Mouse (Mus musculus) small intestine, adult 2 months (tissue): ENCODE results near the gene Crtc2. TPM values are rescaled to one million over a fixed set of nuclear protein-coding genes. Genes with fewer than 3 reads are reported as not detected.
"Not testable (repeated sequence)": the region's sequence is repeated elsewhere in the genome, so short reads cannot be mapped to it uniquely, and the experiment has no call there.

Experiments used
- H3K27ac ChIP-seq: fragments of 200-500 bp; 2 replicates; pipeline ENCODE4 v1.5.1; 2012; ENCODE audit warnings: low read depth, low read length, control low read depth, inconsistent platforms; ENCODE audit not compliant: insufficient read depth
- H3K27me3 ChIP-seq: fragments of 200-500 bp; 2 replicates; pipeline ENCODE4 v1.6.1; 2012; ENCODE audit warnings: mild to moderate bottlenecking, moderate library complexity, low read length, inconsistent platforms; ENCODE audit not compliant: control insufficient read depth, insufficient read depth
- H3K36me3 ChIP-seq: fragments of 200-500 bp; 2 replicates; pipeline ENCODE4 v1.6.1; 2012; ENCODE audit warnings: mild to moderate bottlenecking, low read length, control low read depth, inconsistent platforms; ENCODE audit not compliant: control insufficient read depth, insufficient read depth
- H3K4me1 ChIP-seq: fragments of 200-500 bp; 2 replicates; pipeline ENCODE4 v1.6.1; 2012; ENCODE audit warnings: low read length, inconsistent platforms, mixed read lengths; ENCODE audit not compliant: control insufficient read depth, insufficient read depth, insufficient read length
- H3K4me3 ChIP-seq: fragments of 200-500 bp; 2 replicates; pipeline ENCODE4 v1.5.1; 2012; ENCODE audit warnings: low read depth, mild to moderate bottlenecking, control low read depth, inconsistent platforms, low read length, moderate library complexity
- CTCF ChIP-seq: fragments of 200-500 bp; IDR thresholded peaks from 2 replicates; pipeline ENCODE4 v1.5.1; 2012; ENCODE audit warnings: low read depth, mild to moderate bottlenecking, control low read depth, inconsistent platforms, low read length, moderate library complexity, mixed read lengths; ENCODE audit not compliant: insufficient replicate concordance, insufficient read length; ENCODE audit errors: extremely low read depth
- POLR2A ChIP-seq: fragments of 200-500 bp; IDR thresholded peaks from 2 replicates; pipeline ENCODE4 v1.6.1; 2012; ENCODE audit warnings: low read depth, mild to moderate bottlenecking, control low read depth, inconsistent platforms, low read length, moderate library complexity
- WGBS: fragments of 180-500 bp; shearing (Covaris S2); methylation state at CpG from one replicate; pipeline ENCODE4 v1.1.7; 2018; 5-methylcytosine and 5-hydroxymethylcytosine counted together
- polyA plus RNA-seq: library from polyadenylated mRNA; depleted of rRNA; stranded (reverse); fragments of >200 nt; gene quantifications from 2 replicates; pipeline ENCODE4 v1.2.3, GENCODE M21; 2012

The Crtc2 gene
- polyA plus RNA-seq, 1 experiment = 57.0 TPM

- no peak for TF ChIP-seq POLR2A
- peak; percentile 13; the same call in 1 of the 2 replicates for TF ChIP-seq CTCF
- Histone ChIP-seq H3K36me3 (peaks cover 18% of the 10 kb centered on the region), H3K27ac (peak overlapping the region; percentile 89), H3K4me1 (peaks cover 6% of the 10 kb centered on the region; the same call in 1 of the 2 replicates), H3K27me3 (no peaks in the 10 kb centered on the region), H3K4me3 (peak overlapping the region; percentile 68)
- under 1% methylated on average over 3 of the region's 3 CpGs for WGBS
Measured at GRCm38 (mm10) chr3:90247630-90247959, 6.4 kb upstream of the Crtc2 start.

GRCm38 (mm10) chr3:90247960-90248745 lies 5.8 kb upstream of the Crtc2 start, which contains the start of gene Slc39a1:
Gene Slc39a1 (plus strand): TSS chr3:90248172.
- TF ChIP-seq POLR2A (peak; percentile 83), CTCF (no peak)
- H3K27me3 ChIP-seq = no peaks in the 10 kb centered on the region
- under 1% methylated on average over 44 of the region's 44 CpGs for WGBS

GRCm38 (mm10) chr3:90248746-90249100 lies 5.2 kb upstream of the Crtc2 start:
- Histone ChIP-seq H3K4me3 (peak overlapping the region; percentile 79), H3K27me3 (no peaks in the 10 kb centered on the region), H3K36me3 (peaks cover 18% of the 10 kb centered on the region), H3K4me1 (peaks cover 6% of the 10 kb centered on the region; the same call in 1 of the 2 replicates), H3K27ac (peak overlapping the region; percentile 89)
- no peak for TF ChIP-seq POLR2A
- no peak for TF ChIP-seq CTCF
- WGBS = under 1% methylated on average over 10 of the region's 10 CpGs

More at GRCm38 (mm10) chr3:90247960-90248745, 5.8 kb upstream of the Crtc2 start, which contains the start of gene Slc39a1:
- H3K27ac ChIP-seq = peak within 1 kb of the TSS; percentile 89
- H3K36me3 ChIP-seq = peaks cover 18% of the 10 kb centered on the region
- peaks cover 6% of the 10 kb centered on the region; the same call in 1 of the 2 replicates for H3K4me1 ChIP-seq
- peak within 1 kb of the TSS; percentile 79 for H3K4me3 ChIP-seq

DNA sequence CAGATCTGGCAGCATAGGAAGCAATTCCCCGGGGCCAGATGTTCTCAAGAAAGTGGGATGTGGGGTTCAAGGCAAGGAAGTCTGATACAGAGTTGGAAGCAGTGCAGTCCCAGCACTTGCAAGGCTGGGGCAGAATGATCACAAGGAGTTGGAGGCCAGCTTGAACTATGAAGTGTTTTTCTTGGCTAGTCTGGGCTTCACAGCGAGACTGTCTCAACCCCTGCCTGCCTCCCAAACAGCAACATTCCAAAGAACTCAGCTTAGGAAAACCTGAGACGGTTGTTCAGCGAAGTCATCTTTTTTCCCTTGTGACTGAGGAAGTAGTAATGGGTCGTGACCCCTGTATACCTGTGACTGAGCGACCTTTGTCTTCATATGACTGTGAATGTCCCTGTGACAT lies 3.2 kb upstream of the Crtc2 start:
- WGBS = 83% methylated on average over 6 of the region's 6 CpGs
- H3K27me3 ChIP-seq = no peaks in the 10 kb centered on the region
- no peak overlapping the region for H3K27ac ChIP-seq
- peaks cover 18% of the 10 kb centered on the region for H3K36me3 ChIP-seq
- TF ChIP-seq POLR2A (no peak), CTCF (no peak)
- H3K4me3 ChIP-seq = no peak overlapping the region
- peaks cover 7% of the 10 kb centered on the region; the same call in 1 of the 2 replicates for H3K4me1 ChIP-seq

DNA sequence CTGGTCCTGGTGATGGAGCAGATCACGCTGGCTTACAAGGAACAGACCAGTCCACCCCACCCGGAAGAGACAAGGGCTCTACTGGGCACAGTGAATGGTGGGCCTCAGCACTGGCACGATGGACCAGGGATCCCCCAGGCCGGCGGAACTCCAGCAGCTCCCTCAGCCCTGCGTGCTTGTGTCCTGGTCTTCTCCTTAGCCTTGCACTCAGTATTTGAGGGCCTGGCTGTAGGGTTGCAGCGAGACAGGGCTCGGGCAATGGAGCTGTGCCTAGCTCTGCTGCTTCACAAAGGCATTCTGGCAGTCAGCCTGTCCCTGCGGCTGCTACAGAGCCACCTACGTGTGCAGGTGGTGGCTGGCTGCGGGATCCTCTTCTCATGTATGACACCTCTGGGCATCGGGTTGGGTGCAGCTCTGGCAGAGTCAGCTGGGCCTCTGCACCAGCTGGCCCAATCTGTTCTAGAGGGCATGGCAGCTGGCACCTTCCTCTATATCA lies 2.2 kb upstream of the Crtc2 start:
- H3K27ac ChIP-seq, H3K4me3 ChIP-seq, H3K4me1 ChIP-seq, H3K27me3 ChIP-seq: not testable (repeated sequence)
- 86% methylated on average over 10 of the region's 12 CpGs for WGBS
- peaks cover 18% of the 10 kb centered on the region for H3K36me3 ChIP-seq

GRCm38 (mm10) chr3:90252659-90253058 lies 1.3 kb upstream of the Crtc2 start:
- H3K36me3 ChIP-seq = peaks cover 23% of the 10 kb centered on the region
- 89% methylated on average over 2 of the region's 2 CpGs for WGBS
- not testable (repeated sequence) for H3K4me1 ChIP-seq, H3K27ac ChIP-seq, H3K4me3 ChIP-seq, H3K27me3 ChIP-seq

DNA sequence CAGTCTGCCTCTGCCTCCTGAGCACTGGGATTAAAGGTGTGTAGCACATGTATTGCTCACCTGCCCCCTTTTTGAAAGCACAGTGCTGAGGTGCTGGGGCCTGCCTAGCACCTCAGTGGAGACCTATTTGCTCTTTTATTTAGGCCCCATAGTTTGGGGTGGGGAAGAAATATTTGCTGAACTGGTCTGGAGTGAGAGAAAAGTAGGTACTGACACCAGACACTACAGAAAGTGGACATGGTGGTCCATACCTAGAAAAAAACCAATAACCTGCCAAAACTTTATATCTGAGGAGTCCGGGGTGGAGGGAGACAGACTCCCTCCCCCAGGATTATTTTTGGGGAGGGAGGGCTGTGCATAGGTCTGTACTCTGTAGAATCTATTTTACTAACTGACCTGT lies 789 bp upstream of the Crtc2 start:
- H3K4me3 ChIP-seq, H3K27ac ChIP-seq, H3K4me1 ChIP-seq, H3K27me3 ChIP-seq: not testable (repeated sequence)
- peaks cover 23% of the 10 kb centered on the region for H3K36me3 ChIP-seq
- 54% methylated on average over 1 of the region's 1 CpGs for WGBS
